Mouse (Mus musculus): ENCODE measurements around the gene Prickle2.

DNA sequence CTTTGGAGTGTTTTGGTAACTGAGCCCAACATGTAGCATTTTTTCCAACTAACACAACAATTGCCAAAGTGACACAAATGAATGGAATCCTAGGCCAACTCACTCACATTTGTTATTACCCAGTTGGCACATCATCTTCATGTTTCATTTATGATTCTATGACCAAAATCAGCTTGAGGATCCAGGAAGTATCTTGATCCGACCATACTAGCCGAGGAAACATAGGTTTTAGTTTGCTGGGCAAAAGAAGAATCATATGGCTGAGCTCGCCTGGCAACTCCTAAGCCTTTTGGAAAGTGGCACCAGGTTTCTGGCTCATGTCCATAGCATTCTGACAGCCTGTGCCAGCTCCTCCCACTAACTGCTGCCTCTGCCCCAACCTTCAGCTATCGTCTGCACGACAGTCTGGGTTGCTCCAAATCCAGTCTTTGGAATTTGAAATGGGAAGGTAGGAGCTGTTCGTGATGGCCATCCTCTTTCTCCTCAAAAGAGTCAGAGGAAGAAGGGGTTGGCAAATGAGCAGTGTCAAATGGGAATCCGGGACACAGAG lies 184.4 kb downstream of the Prickle2 start:
- TF ChIP-seq EP300 (IDR thresholded peaks at IDR 0.05; ENCODE audit: low read depth): no peak
- TF ChIP-seq CTCF (IDR thresholded peaks at IDR 0.05; ENCODE audit: low read depth): no peak

Measured in heart, postnatal 0 days (tissue).